Mouse (Mus musculus): ENCODE data around the gene Prune2.

DNA sequence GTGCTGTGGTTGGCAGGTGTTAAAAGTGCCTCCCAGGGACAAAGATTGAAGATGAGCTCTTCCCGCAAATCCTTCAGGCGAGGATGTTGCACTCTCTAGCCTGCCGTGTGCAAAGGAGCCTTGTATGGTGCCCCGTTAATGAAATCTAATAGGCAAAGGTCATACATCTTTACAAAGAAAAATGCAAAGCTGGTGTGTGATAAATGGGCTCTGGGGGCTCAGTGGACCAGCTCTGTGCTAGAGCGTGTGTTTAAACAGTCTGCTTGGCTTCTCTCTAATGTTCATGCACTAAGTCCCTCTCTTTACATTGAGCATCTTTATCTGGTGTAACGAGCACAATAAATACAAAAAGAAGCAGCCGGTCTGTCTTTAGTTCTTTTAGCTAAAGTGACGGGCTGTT lies 138.1 kb downstream of the Prune2 start:
- no peak for TF ChIP-seq ZNF384 (IDR thresholded peaks at IDR 0.05; ENCODE audit: low read depth, low read length)
- TF ChIP-seq ZC3H11A (IDR thresholded peaks at IDR 0.05; ENCODE audit: borderline replicate concordance, low read depth, low read length): no peak

Data from ES-E14 (cell line).